Mouse (Mus musculus) liver, postnatal 0 days (tissue): Measurements from ENCODE around the gene Palld. TPM values are rescaled to one million over a fixed set of nuclear protein-coding genes. Genes with fewer than 3 reads are reported as not detected.

ENCODE experiments used
- ATAC-seq: fragments of 200-750 bp; cut with Nextera tagmentation; 2 replicates; pipeline ENCODE4 v1.8.0; 2017; ENCODE audit warnings: mild to moderate bottlenecking, moderate library complexity
- DNase-seq: peaks from one replicate; pipeline ENCODE4 v3.0.0-alpha.2; 2016
- H3K27ac ChIP-seq: fragments of 300-500 bp; sonication (generic); 2 replicates; pipeline ENCODE4 v1.5.1; 2014; ENCODE audit warnings: antibody characterized with exemption, moderate library complexity, mild to moderate bottlenecking, low read depth
- H3K27me3 ChIP-seq: fragments of 300-500 bp; sonication (generic); 2 replicates; pipeline ENCODE4 v1.6.1; 2014; ENCODE audit warnings: low read length, control low read depth, mixed read lengths; ENCODE audit not compliant: insufficient read depth
- H3K36me3 ChIP-seq: fragments of 300-500 bp; sonication (generic); replicated peaks from 2 replicates; pipeline ENCODE4 v1.6.1; 2014; ENCODE audit warnings: mild to moderate bottlenecking, control low read depth, low read length, moderate library complexity, mixed read lengths; ENCODE audit not compliant: insufficient read depth
- H3K4me1 ChIP-seq: fragments of 300-500 bp; sonication (generic); 2 replicates; pipeline ENCODE4 v1.6.1; 2014; ENCODE audit warnings: antibody characterized with exemption, mild to moderate bottlenecking, control low read depth; ENCODE audit not compliant: insufficient read depth
- H3K4me2 ChIP-seq: fragments of 300-500 bp; sonication (generic); 2 replicates; pipeline ENCODE4 v1.6.1; 2014; ENCODE audit warnings: low read depth, mild to moderate bottlenecking, low read length, moderate library complexity, mixed read lengths
- H3K4me3 ChIP-seq: fragments of 300-500 bp; sonication (generic); 2 replicates; pipeline ENCODE4 v1.5.1; 2014; ENCODE audit warnings: low read depth, low read length
- H3K9ac ChIP-seq: fragments of 300-500 bp; sonication (generic); replicated peaks from 2 replicates; pipeline ENCODE4 v1.6.1; 2014; ENCODE audit warnings: mild to moderate bottlenecking, moderate library complexity
- H3K9me3 ChIP-seq: fragments of 300-500 bp; sonication (generic); 2 replicates; pipeline ENCODE4 v1.6.1; 2016; ENCODE audit warnings: mild to moderate bottlenecking, control low read depth, low read length, mixed read lengths
- CTCF ChIP-seq: sonication (generic); IDR thresholded peaks from 2 replicates; pipeline ENCODE4 v1.5.1; 2016; ENCODE audit warnings: antibody characterized with exemption, low read depth
- EP300 ChIP-seq: IDR thresholded peaks from 2 replicates; pipeline ENCODE4 v1.6.1; 2016; ENCODE audit warnings: antibody characterized with exemption, low read depth, mild to moderate bottlenecking
- WGBS: fragments of 180-500 bp; shearing (Covaris S2); extraction: QIAGEN DNeasy Blood & Tissue Kit; methylation state at CpG from one replicate; pipeline ENCODE4 v1.1.7; 2014; ENCODE audit not compliant: insufficient replicate concordance; 5-methylcytosine and 5-hydroxymethylcytosine counted together
- polyA plus RNA-seq: library from polyadenylated mRNA; unstranded; fragments of >200 nt; fragmentation: Nextera tagmentation; extraction: Ambion mirVana; gene quantifications from 2 replicates; pipeline ENCODE4 v1.2.1, GENCODE M21; 2015

Gene Palld
- polyA plus RNA-seq, 1 experiment from 2014 or later = 11.7 TPM

DNA sequence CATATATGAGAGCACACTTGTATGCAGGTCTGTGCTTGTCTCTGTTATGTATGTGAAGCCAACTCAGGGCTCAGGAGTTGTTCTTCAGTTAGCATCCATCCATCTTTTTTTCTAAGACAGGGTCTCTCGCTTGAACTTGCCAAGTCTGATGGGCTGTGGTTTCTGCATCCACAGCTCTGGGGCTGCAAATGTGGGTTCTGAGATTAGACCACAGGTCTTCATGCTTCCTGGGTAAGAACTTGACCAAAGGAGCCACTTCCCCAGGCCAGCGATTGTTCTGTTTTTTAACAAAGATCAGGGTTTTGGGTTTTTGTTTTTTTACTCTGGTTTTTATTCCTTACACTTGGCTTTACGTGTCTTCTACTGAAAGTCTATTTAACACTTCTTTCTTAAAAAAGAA is 316.0 kb downstream of the Palld start:
- Histone ChIP-seq H3K4me1 (peaks cover 17% of the 10 kb centered on the region), H3K9me3 (no peaks in the 10 kb centered on the region), H3K27me3 (no peaks in the 10 kb centered on the region), H3K27ac (no peak overlapping the region), H3K4me2 (no peak overlapping the region), H3K4me3 (no peak overlapping the region), H3K36me3 (0 out of 2 replicates have a peak, but pooled peaks cover 1% of the 10 kb centered on the region), H3K9ac (no peak overlapping the region)
- DNase-seq (no peak), ATAC-seq (no peak)
- 33% methylated on average over 3 of the region's 3 CpGs for WGBS
- TF ChIP-seq CTCF = no peak
- no peak for TF ChIP-seq EP300

DNA sequence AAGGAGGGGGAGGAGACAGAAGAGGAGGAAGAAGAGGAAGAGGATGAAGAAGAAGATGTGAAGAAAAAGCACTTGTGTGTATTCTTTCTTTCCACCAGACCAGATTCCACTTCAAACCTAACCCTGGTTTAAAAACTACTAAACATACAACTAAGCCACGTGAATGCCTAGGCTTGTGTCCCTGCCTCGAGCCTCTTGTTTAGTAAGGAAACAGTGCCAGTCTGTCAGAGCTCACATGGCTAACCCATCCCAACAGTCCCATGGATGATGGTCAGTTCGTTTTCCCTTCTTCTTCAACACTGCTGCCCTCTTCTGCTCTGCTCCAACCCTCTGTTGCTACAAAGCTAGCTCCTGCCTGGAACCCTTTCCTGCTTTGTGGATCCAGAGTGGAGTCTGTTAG is 316.7 kb downstream of the Palld start:
- Histone ChIP-seq H3K4me3 (no peak overlapping the region), H3K9ac (no peak overlapping the region), H3K4me1 (peaks cover 14% of the 10 kb centered on the region), H3K4me2 (no peak overlapping the region), H3K27ac (no peak overlapping the region; the same call in 1 of the 2 replicates), H3K9me3 (no peaks in the 10 kb centered on the region), H3K36me3 (0 out of 2 replicates have a peak, but pooled peaks cover 3% of the 10 kb centered on the region), H3K27me3 (no peaks in the 10 kb centered on the region)
- no peak for DNase-seq
- 60% methylated on average over 3 of the region's 3 CpGs for WGBS
- no peak for ATAC-seq
- TF ChIP-seq EP300 (no peak), CTCF (no peak)

- no peak for DNase-seq
- peak; percentile 50 for ATAC-seq
- TF ChIP-seq EP300 (no peak), CTCF (no peak)
- H3K4me3 ChIP-seq = no peak overlapping the region
- H3K9me3 ChIP-seq = no peaks in the 10 kb centered on the region
- no peak overlapping the region for H3K4me2 ChIP-seq
- no peaks in the 10 kb centered on the region for H3K27me3 ChIP-seq
- 42% methylated on average over 5 of the region's 5 CpGs for WGBS
- peaks cover 14% of the 10 kb centered on the region for H3K4me1 ChIP-seq
- H3K9ac ChIP-seq = no peak overlapping the region
- H3K27ac ChIP-seq = peak overlapping the region; percentile 49; the same call in 1 of the 2 replicates
- 0 out of 2 replicates have a peak, but pooled peaks cover 3% of the 10 kb centered on the region for H3K36me3 ChIP-seq
Observed at GRCm38 (mm10) chr8:61584714-61585383, 317.6 kb downstream of the Palld start.

GRCm38 (mm10) chr8:61582547-61582946 is 319.9 kb downstream of the Palld start:
- ATAC-seq = no peak
- H3K4me2 ChIP-seq = no peak overlapping the region
- H3K9me3 ChIP-seq = no peaks in the 10 kb centered on the region
- no peak overlapping the region for H3K4me3 ChIP-seq
- H3K27ac ChIP-seq = no peak overlapping the region
- no peak for DNase-seq
- WGBS = 75% methylated on average over 8 of the region's 8 CpGs
- TF ChIP-seq EP300 (no peak), CTCF (no peak)
- H3K9ac ChIP-seq = no peak overlapping the region
- peaks cover 17% of the 10 kb centered on the region for H3K4me1 ChIP-seq
- no peaks in the 10 kb centered on the region for H3K27me3 ChIP-seq
- 0 out of 2 replicates have a peak, but pooled peaks cover 3% of the 10 kb centered on the region for H3K36me3 ChIP-seq

GRCm38 (mm10) chr8:61581259-61581658 is 321.2 kb downstream of the Palld start:
- Histone ChIP-seq H3K27me3 (no peaks in the 10 kb centered on the region), H3K9me3 (no peaks in the 10 kb centered on the region), H3K4me1 (peaks cover 17% of the 10 kb centered on the region), H3K4me3 (no peak overlapping the region), H3K36me3 (0 out of 2 replicates have a peak, but pooled peaks cover 3% of the 10 kb centered on the region), H3K9ac (no peak overlapping the region), H3K27ac (no peak overlapping the region), H3K4me2 (no peak overlapping the region)
- ATAC-seq (no peak), DNase-seq (no peak)
- TF ChIP-seq CTCF (no peak), EP300 (no peak)
- WGBS = 82% methylated on average over 5 of the region's 5 CpGs

GRCm38 (mm10) chr8:61579831-61580230 is 322.7 kb downstream of the Palld start:
- 83% methylated on average over 4 of the region's 4 CpGs for WGBS
- no peak overlapping the region for H3K9ac ChIP-seq
- H3K4me1 ChIP-seq = peaks cover 19% of the 10 kb centered on the region
- H3K9me3 ChIP-seq = no peaks in the 10 kb centered on the region
- H3K4me2 ChIP-seq = no peak overlapping the region
- DNase-seq = no peak
- H3K4me3 ChIP-seq = no peak overlapping the region
- H3K36me3 ChIP-seq = 0 out of 2 replicates have a peak, but pooled peaks cover 3% of the 10 kb centered on the region
- H3K27ac ChIP-seq = no peak overlapping the region
- no peak for ATAC-seq
- TF ChIP-seq CTCF = no peak
- no peaks in the 10 kb centered on the region for H3K27me3 ChIP-seq
